Mouse (Mus musculus): Measurements from ENCODE around the gene Hfe2. TPM values are rescaled to one million over a fixed set of nuclear protein-coding genes. Genes with fewer than 3 reads are reported as not detected.
A peak's percentile ranks its signal among the peaks of the same experiment; 100 is the strongest.

Gene Hfe2
- polyA plus RNA-seq, 1 experiment from 2014 or later: 36.4 TPM

GRCm38 (mm10) chr3:96556651-96557635, 32.0 kb downstream of the Hfe2 start:
- Histone ChIP-seq H3K9ac (ENCODE audit: low read depth, low read length) (peak overlapping the region; percentile 66), H3K9me3 (ENCODE audit: control insufficient read depth, low read length) (no peaks in the 10 kb centered on the region), H3K27ac (replicated peaks; ENCODE audit: low read depth, low read length) (peak overlapping the region; percentile 91), H3K4me1 (ENCODE audit: control insufficient read depth, insufficient read depth, low read length) (peaks cover 34% of the 10 kb centered on the region), H3K27me3 (replicated peaks; ENCODE audit: control insufficient read depth, insufficient read depth, low read length) (no peaks in the 10 kb centered on the region), H3K4me2 (ENCODE audit: low read depth, low read length) (peak overlapping the region; percentile 84), H3K36me3 (ENCODE audit: control insufficient read depth, insufficient read depth, low read length) (peaks cover 22% of the 10 kb centered on the region), H3K4me3 (ENCODE audit: low read depth, low read length) (peak overlapping the region; percentile 64)
- 3% methylated on average over 22 of the region's 22 CpGs for WGBS
- DNase-seq (ENCODE audit: low spot score) (peak; percentile 44), ATAC-seq (ENCODE audit: low read depth) (no peak)

GRCm38 (mm10) chr3:96557694-96558093, 32.7 kb downstream of the Hfe2 start, which contains the start of gene Txnip:
TSS of gene Txnip (plus strand) at chr3:96557957.
- Histone ChIP-seq H3K36me3 (ENCODE audit: control insufficient read depth, insufficient read depth, low read length) (peaks cover 22% of the 10 kb centered on the region), H3K4me1 (ENCODE audit: control insufficient read depth, insufficient read depth, low read length) (peaks cover 34% of the 10 kb centered on the region), H3K27me3 (replicated peaks; ENCODE audit: control insufficient read depth, insufficient read depth, low read length) (no peaks in the 10 kb centered on the region), H3K27ac (replicated peaks; ENCODE audit: low read depth, low read length) (peak within 1 kb of the TSS; percentile 91), H3K9ac (ENCODE audit: low read depth, low read length) (peak within 1 kb of the TSS; percentile 78), H3K9me3 (ENCODE audit: control insufficient read depth, low read length) (no peaks in the 10 kb centered on the region), H3K4me2 (ENCODE audit: low read depth, low read length) (peak within 1 kb of the TSS; percentile 84), H3K4me3 (ENCODE audit: low read depth, low read length) (peak within 1 kb of the TSS; percentile 64)
- ATAC-seq (ENCODE audit: low read depth) (peak; percentile 99), DNase-seq (ENCODE audit: low spot score) (peak; percentile 100)
- WGBS: 0% methylated on average over 21 of the region's 26 CpGs

GRCm38 (mm10) chr3:96558159-96558558, 33.2 kb downstream of the Hfe2 start:
- Histone ChIP-seq H3K4me1 (ENCODE audit: control insufficient read depth, insufficient read depth, low read length) (peaks cover 34% of the 10 kb centered on the region), H3K9me3 (ENCODE audit: control insufficient read depth, low read length) (no peaks in the 10 kb centered on the region), H3K27me3 (replicated peaks; ENCODE audit: control insufficient read depth, insufficient read depth, low read length) (no peaks in the 10 kb centered on the region), H3K4me2 (ENCODE audit: low read depth, low read length) (peak overlapping the region; percentile 84), H3K9ac (ENCODE audit: low read depth, low read length) (peak overlapping the region; percentile 78), H3K27ac (replicated peaks; ENCODE audit: low read depth, low read length) (peak overlapping the region; percentile 86), H3K36me3 (ENCODE audit: control insufficient read depth, insufficient read depth, low read length) (peaks cover 22% of the 10 kb centered on the region), H3K4me3 (ENCODE audit: low read depth, low read length) (peak overlapping the region; percentile 64)
- ATAC-seq (ENCODE audit: low read depth) (no peak), DNase-seq (ENCODE audit: low spot score) (no peak)
- WGBS: under 1% methylated on average over 17 of the region's 17 CpGs

GRCm38 (mm10) chr3:96558668-96559196, 33.8 kb downstream of the Hfe2 start:
- ATAC-seq (ENCODE audit: low read depth) (no peak), DNase-seq (ENCODE audit: low spot score) (no peak)
- peak overlapping the region; percentile 86 for H3K27ac ChIP-seq (replicated peaks; ENCODE audit: low read depth, low read length)
- H3K27me3 ChIP-seq (replicated peaks; ENCODE audit: control insufficient read depth, insufficient read depth, low read length): no peaks in the 10 kb centered on the region
- peak overlapping the region; percentile 84 for H3K4me2 ChIP-seq (ENCODE audit: low read depth, low read length)
- H3K9me3 ChIP-seq (ENCODE audit: control insufficient read depth, low read length): no peaks in the 10 kb centered on the region
- H3K36me3 ChIP-seq (ENCODE audit: control insufficient read depth, insufficient read depth, low read length): peaks cover 22% of the 10 kb centered on the region
- peak overlapping the region; percentile 78 for H3K9ac ChIP-seq (ENCODE audit: low read depth, low read length)
- 37% methylated on average over 10 of the region's 10 CpGs for WGBS
- peaks cover 34% of the 10 kb centered on the region for H3K4me1 ChIP-seq (ENCODE audit: control insufficient read depth, insufficient read depth, low read length)
- peak overlapping the region; percentile 64 for H3K4me3 ChIP-seq (ENCODE audit: low read depth, low read length)

- WGBS: 71% methylated on average over 12 of the region's 12 CpGs
- Histone ChIP-seq H3K9me3 (ENCODE audit: control insufficient read depth, low read length) (no peaks in the 10 kb centered on the region), H3K4me1 (ENCODE audit: control insufficient read depth, insufficient read depth, low read length) (peaks cover 37% of the 10 kb centered on the region), H3K36me3 (ENCODE audit: control insufficient read depth, insufficient read depth, low read length) (peaks cover 22% of the 10 kb centered on the region), H3K9ac (ENCODE audit: low read depth, low read length) (peak overlapping the region; percentile 78), H3K27me3 (replicated peaks; ENCODE audit: control insufficient read depth, insufficient read depth, low read length) (no peaks in the 10 kb centered on the region), H3K4me3 (ENCODE audit: low read depth, low read length) (peak overlapping the region; percentile 64), H3K27ac (replicated peaks; ENCODE audit: low read depth, low read length) (peak overlapping the region; percentile 86; the same call in 1 of the 2 replicates), H3K4me2 (ENCODE audit: low read depth, low read length) (peak overlapping the region; percentile 84)
- no peak for DNase-seq (ENCODE audit: low spot score)
- ATAC-seq (ENCODE audit: low read depth): no peak
These were observed 34.5 kb downstream of the Hfe2 start for GRCm38 (mm10) chr3:96559398-96559910.

- peak overlapping the region; percentile 84 for H3K4me2 ChIP-seq (ENCODE audit: low read depth, low read length)
- peak overlapping the region; percentile 78 for H3K9ac ChIP-seq (ENCODE audit: low read depth, low read length)
- no peaks in the 10 kb centered on the region for H3K27me3 ChIP-seq (replicated peaks; ENCODE audit: control insufficient read depth, insufficient read depth, low read length)
- peaks cover 22% of the 10 kb centered on the region for H3K36me3 ChIP-seq (ENCODE audit: control insufficient read depth, insufficient read depth, low read length)
- WGBS: 85% methylated on average over 23 of the region's 23 CpGs
- 0 out of 2 replicates have a peak overlapping the region, but pooled peaks have one; percentile 10 for H3K27ac ChIP-seq (replicated peaks; ENCODE audit: low read depth, low read length)
- no peaks in the 10 kb centered on the region for H3K9me3 ChIP-seq (ENCODE audit: control insufficient read depth, low read length)
- peaks cover 35% of the 10 kb centered on the region for H3K4me1 ChIP-seq (ENCODE audit: control insufficient read depth, insufficient read depth, low read length)
- peak overlapping the region; percentile 64 for H3K4me3 ChIP-seq (ENCODE audit: low read depth, low read length)
- no peak for ATAC-seq (ENCODE audit: low read depth)
- no peak for DNase-seq (ENCODE audit: low spot score)
These were observed 35.2 kb downstream of the Hfe2 start for GRCm38 (mm10) chr3:96559911-96560850.

- 83% methylated on average over 9 of the region's 9 CpGs for WGBS
- Histone ChIP-seq H3K27me3 (replicated peaks; ENCODE audit: control insufficient read depth, insufficient read depth, low read length) (no peaks in the 10 kb centered on the region), H3K9me3 (ENCODE audit: control insufficient read depth, low read length) (no peaks in the 10 kb centered on the region), H3K4me2 (ENCODE audit: low read depth, low read length) (peak overlapping the region; percentile 84), H3K9ac (ENCODE audit: low read depth, low read length) (peak overlapping the region; percentile 78), H3K4me1 (ENCODE audit: control insufficient read depth, insufficient read depth, low read length) (peaks cover 28% of the 10 kb centered on the region), H3K36me3 (ENCODE audit: control insufficient read depth, insufficient read depth, low read length) (peaks cover 22% of the 10 kb centered on the region), H3K27ac (replicated peaks; ENCODE audit: low read depth, low read length) (peak overlapping the region; percentile 44), H3K4me3 (ENCODE audit: low read depth, low read length) (peak overlapping the region; percentile 64)
- ATAC-seq (ENCODE audit: low read depth) (no peak), DNase-seq (ENCODE audit: low spot score) (no peak)
These were observed 36.1 kb downstream of the Hfe2 start for GRCm38 (mm10) chr3:96560881-96561668.
